Mouse (Mus musculus): Measurements from ENCODE around the gene Ccdc160. TPM values are rescaled to one million over a fixed set of nuclear protein-coding genes. Genes with fewer than 3 reads are reported as not detected.

The Ccdc160 gene
- polyA plus RNA-seq, 1 experiment from 2014 or later = 0.10 TPM

GRCm38 (mm10) chrX:52762221-52762620 is 28.8 kb upstream of the Ccdc160 start:
- Histone ChIP-seq H3K27ac (replicated peaks) (no peak overlapping the region), H3K36me3 (replicated peaks) (no peaks in the 10 kb centered on the region), H3K4me2 (no peak overlapping the region), H3K9me3 (replicated peaks) (no peaks in the 10 kb centered on the region), H3K4me1 (replicated peaks) (no peaks in the 10 kb centered on the region), H3K4me3 (replicated peaks) (no peak overlapping the region), H3K27me3 (no peaks in the 10 kb centered on the region), H3K9ac (no peak overlapping the region)
- WGBS (ENCODE audit: insufficient replicate concordance) = 57% methylated on average over 4 of the region's 4 CpGs
- ATAC-seq (ENCODE audit: insufficient read depth) = no peak

- ATAC-seq (ENCODE audit: insufficient read depth) = no peak
- Histone ChIP-seq H3K27me3 (no peaks in the 10 kb centered on the region), H3K9me3 (replicated peaks) (no peaks in the 10 kb centered on the region), H3K36me3 (replicated peaks) (no peaks in the 10 kb centered on the region), H3K4me2 (no peak overlapping the region), H3K4me1 (replicated peaks) (no peaks in the 10 kb centered on the region), H3K9ac (no peak overlapping the region), H3K4me3 (replicated peaks) (no peak overlapping the region), H3K27ac (replicated peaks) (no peak overlapping the region)
- 25% methylated on average over 3 of the region's 3 CpGs for WGBS (ENCODE audit: insufficient replicate concordance)
These were observed 15.0 kb upstream of the Ccdc160 start for GRCm38 (mm10) chrX:52775973-52776372.

- Histone ChIP-seq H3K27ac (replicated peaks) (no peak overlapping the region), H3K36me3 (replicated peaks) (no peaks in the 10 kb centered on the region), H3K4me1 (replicated peaks) (no peaks in the 10 kb centered on the region), H3K9ac (no peak overlapping the region), H3K4me3 (replicated peaks) (no peak overlapping the region), H3K9me3 (replicated peaks) (no peaks in the 10 kb centered on the region), H3K4me2 (no peak overlapping the region), H3K27me3 (no peaks in the 10 kb centered on the region)
- ATAC-seq (ENCODE audit: insufficient read depth) = no peak
- WGBS (ENCODE audit: insufficient replicate concordance) = 66% methylated on average over 5 of the region's 5 CpGs
These were observed 13.3 kb upstream of the Ccdc160 start for GRCm38 (mm10) chrX:52777671-52778070.

- H3K9ac ChIP-seq = no peak overlapping the region
- no peaks in the 10 kb centered on the region for H3K27me3 ChIP-seq
- no peak overlapping the region for H3K4me2 ChIP-seq
- no peak overlapping the region for H3K27ac ChIP-seq (replicated peaks)
- no peaks in the 10 kb centered on the region for H3K36me3 ChIP-seq (replicated peaks)
- no peak overlapping the region for H3K4me3 ChIP-seq (replicated peaks)
- WGBS (ENCODE audit: insufficient replicate concordance) = 28% methylated on average over 5 of the region's 5 CpGs
- no peaks in the 10 kb centered on the region for H3K9me3 ChIP-seq (replicated peaks)
- no peak for ATAC-seq (ENCODE audit: insufficient read depth)
- H3K4me1 ChIP-seq (replicated peaks) = no peaks in the 10 kb centered on the region
These were observed 7.1 kb upstream of the Ccdc160 start for GRCm38 (mm10) chrX:52783898-52784297.

GRCm38 (mm10) chrX:52791944-52792719 is 1.1 kb downstream of the Ccdc160 start:
- no peak for ATAC-seq (ENCODE audit: insufficient read depth)

GRCm38 (mm10) chrX:52792861-52793260 is 1.9 kb downstream of the Ccdc160 start:
- Histone ChIP-seq H3K9me3 (replicated peaks) (no peaks in the 10 kb centered on the region), H3K4me1 (replicated peaks) (no peaks in the 10 kb centered on the region), H3K27ac (replicated peaks) (no peak overlapping the region), H3K27me3 (no peaks in the 10 kb centered on the region), H3K4me2 (no peak overlapping the region), H3K4me3 (replicated peaks) (no peak overlapping the region), H3K36me3 (replicated peaks) (no peaks in the 10 kb centered on the region), H3K9ac (no peak overlapping the region)
- WGBS (ENCODE audit: insufficient replicate concordance) = 44% methylated on average over 6 of the region's 6 CpGs
- ATAC-seq (ENCODE audit: insufficient read depth) = no peak

More at GRCm38 (mm10) chrX:52791944-52792719, 1.1 kb downstream of the Ccdc160 start:
- Histone ChIP-seq H3K9me3 (replicated peaks) (no peaks in the 10 kb centered on the region), H3K36me3 (replicated peaks) (no peaks in the 10 kb centered on the region), H3K27ac (replicated peaks) (no peak overlapping the region), H3K9ac (no peak overlapping the region), H3K27me3 (no peaks in the 10 kb centered on the region), H3K4me1 (replicated peaks) (no peaks in the 10 kb centered on the region), H3K4me2 (no peak overlapping the region), H3K4me3 (replicated peaks) (no peak overlapping the region)
- WGBS (ENCODE audit: insufficient replicate concordance) = 26% methylated on average over 10 of the region's 10 CpGs

GRCm38 (mm10) chrX:52795816-52796215 is 4.8 kb downstream of the Ccdc160 start:
- Histone ChIP-seq H3K9me3 (replicated peaks) (no peaks in the 10 kb centered on the region), H3K4me2 (no peak overlapping the region), H3K9ac (no peak overlapping the region), H3K36me3 (replicated peaks) (no peaks in the 10 kb centered on the region), H3K27ac (replicated peaks) (no peak overlapping the region), H3K27me3 (no peaks in the 10 kb centered on the region), H3K4me1 (replicated peaks) (no peaks in the 10 kb centered on the region), H3K4me3 (replicated peaks) (no peak overlapping the region)
- ATAC-seq (ENCODE audit: insufficient read depth) = no peak
- 37% methylated on average over 8 of the region's 8 CpGs for WGBS (ENCODE audit: insufficient replicate concordance)

GRCm38 (mm10) chrX:52797031-52797625 is 6.1 kb downstream of the Ccdc160 start:
- ATAC-seq (ENCODE audit: insufficient read depth) = no peak
- no peaks in the 10 kb centered on the region for H3K4me1 ChIP-seq (replicated peaks)
- WGBS (ENCODE audit: insufficient replicate concordance) = 50% methylated on average over 9 of the region's 9 CpGs

GRCm38 (mm10) chrX:52798255-52798654 is 7.3 kb downstream of the Ccdc160 start:
- no peak overlapping the region for H3K4me3 ChIP-seq (replicated peaks)
- ATAC-seq (ENCODE audit: insufficient read depth) = no peak
- WGBS (ENCODE audit: insufficient replicate concordance) = 54% methylated on average over 14 of the region's 14 CpGs

More at GRCm38 (mm10) chrX:52797031-52797625, 6.1 kb downstream of the Ccdc160 start:
- H3K4me2 ChIP-seq = no peak overlapping the region
- no peak overlapping the region for H3K4me3 ChIP-seq (replicated peaks)
- no peak overlapping the region for H3K9ac ChIP-seq
- no peaks in the 10 kb centered on the region for H3K36me3 ChIP-seq (replicated peaks)
- no peak overlapping the region for H3K27ac ChIP-seq (replicated peaks)
- no peaks in the 10 kb centered on the region for H3K9me3 ChIP-seq (replicated peaks)
- no peaks in the 10 kb centered on the region for H3K27me3 ChIP-seq

GRCm38 (mm10) chrX:52799566-52799965 is 8.6 kb downstream of the Ccdc160 start:
- Histone ChIP-seq H3K36me3 (replicated peaks) (no peaks in the 10 kb centered on the region), H3K9me3 (replicated peaks) (no peaks in the 10 kb centered on the region), H3K4me1 (replicated peaks) (no peaks in the 10 kb centered on the region), H3K4me2 (no peak overlapping the region), H3K27ac (replicated peaks) (no peak overlapping the region), H3K27me3 (no peaks in the 10 kb centered on the region), H3K9ac (no peak overlapping the region), H3K4me3 (replicated peaks) (no peak overlapping the region)
- WGBS (ENCODE audit: insufficient replicate concordance) = 20% methylated on average over 6 of the region's 6 CpGs
- ATAC-seq (ENCODE audit: insufficient read depth) = no peak

More at GRCm38 (mm10) chrX:52798255-52798654, 7.3 kb downstream of the Ccdc160 start:
- H3K9me3 ChIP-seq (replicated peaks) = no peaks in the 10 kb centered on the region
- no peak overlapping the region for H3K27ac ChIP-seq (replicated peaks)
- no peak overlapping the region for H3K4me2 ChIP-seq
- no peak overlapping the region for H3K9ac ChIP-seq
- no peaks in the 10 kb centered on the region for H3K27me3 ChIP-seq
- H3K36me3 ChIP-seq (replicated peaks) = no peaks in the 10 kb centered on the region
- H3K4me1 ChIP-seq (replicated peaks) = no peaks in the 10 kb centered on the region

GRCm38 (mm10) chrX:52819338-52819737 is 28.3 kb downstream of the Ccdc160 start:
- 23% methylated on average over 3 of the region's 3 CpGs for WGBS (ENCODE audit: insufficient replicate concordance)

More at GRCm38 (mm10) chrX:52819338-52819737, 28.3 kb downstream of the Ccdc160 start:
- no peaks in the 10 kb centered on the region for H3K4me1 ChIP-seq (replicated peaks)
- H3K4me2 ChIP-seq = no peak overlapping the region
- no peaks in the 10 kb centered on the region for H3K27me3 ChIP-seq
- H3K9me3 ChIP-seq (replicated peaks) = no peaks in the 10 kb centered on the region
- no peak for ATAC-seq (ENCODE audit: insufficient read depth)
- no peak overlapping the region for H3K27ac ChIP-seq (replicated peaks)
- no peak overlapping the region for H3K4me3 ChIP-seq (replicated peaks)
- H3K9ac ChIP-seq = no peak overlapping the region
- H3K36me3 ChIP-seq (replicated peaks) = no peaks in the 10 kb centered on the region

Measured in liver, embryonic 15.5 days (tissue).